Mouse (Mus musculus) heart, embryonic 11.5 days (tissue): ENCODE results near the gene Ccl6. TPM values are rescaled to one million over a fixed set of nuclear protein-coding genes. Genes with fewer than 3 reads are reported as not detected.

ENCODE experiments used
- ATAC-seq: fragments of 200-750 bp; cut with Nextera tagmentation; replicated peaks from 2 replicates; pipeline ENCODE4 v1.8.0; 2017; ENCODE audit warnings: moderate library complexity; ENCODE audit not compliant: insufficient number of reproducible peaks, low FRiP score, low TSS enrichment
- H3K27ac ChIP-seq: fragments of 300-500 bp; sonication (generic); 2 replicates; pipeline ENCODE4 v1.5.1; 2014; ENCODE audit warnings: mild to moderate bottlenecking, low read depth, low read length
- H3K27me3 ChIP-seq: fragments of 300-500 bp; sonication (generic); 2 replicates; pipeline ENCODE4 v1.6.1; 2014; ENCODE audit warnings: mild to moderate bottlenecking, low read length, mixed read lengths; ENCODE audit not compliant: control insufficient read depth, insufficient read depth
- H3K36me3 ChIP-seq: fragments of 300-500 bp; sonication (generic); 2 replicates; pipeline ENCODE4 v1.6.1; 2014; ENCODE audit warnings: mild to moderate bottlenecking, low read length, moderate library complexity, mixed read lengths; ENCODE audit not compliant: control insufficient read depth, insufficient read depth
- H3K4me1 ChIP-seq: fragments of 300-500 bp; sonication (generic); 2 replicates; pipeline ENCODE4 v1.6.1; 2014; ENCODE audit warnings: low read length; ENCODE audit not compliant: control insufficient read depth, insufficient read depth
- H3K4me2 ChIP-seq: fragments of 300-500 bp; sonication (generic); 2 replicates; pipeline ENCODE4 v1.6.1; 2014; ENCODE audit warnings: mild to moderate bottlenecking, moderate library complexity
- H3K4me3 ChIP-seq: fragments of 300-500 bp; sonication (generic); 2 replicates; pipeline ENCODE4 v1.5.1; 2014; ENCODE audit warnings: low read depth, low read length
- H3K9ac ChIP-seq: fragments of 300-500 bp; sonication (generic); 2 replicates; pipeline ENCODE4 v1.6.1; 2014; ENCODE audit warnings: mild to moderate bottlenecking, low read depth, low read length, moderate library complexity
- H3K9me3 ChIP-seq: fragments of 300-500 bp; sonication (generic); replicated peaks from 2 replicates; pipeline ENCODE4 v1.6.1; 2016; ENCODE audit warnings: low read length; ENCODE audit not compliant: control insufficient read depth
- WGBS: fragments of 180-500 bp; shearing (Covaris S2); extraction: QIAGEN DNeasy Blood & Tissue Kit; methylation state at CpG from one replicate; pipeline ENCODE4 v1.1.7; 2014; ENCODE audit not compliant: insufficient replicate concordance; 5-methylcytosine and 5-hydroxymethylcytosine counted together
- polyA plus RNA-seq: library from polyadenylated mRNA; unstranded; fragments of >200 nt; fragmentation: Nextera tagmentation; extraction: Ambion mirVana; gene quantifications from 2 replicates; pipeline ENCODE4 v1.2.1, GENCODE M21; 2014

The Ccl6 gene
- polyA plus RNA-seq, 1 experiment from 2014 or later, result 0.97 TPM

DNA sequence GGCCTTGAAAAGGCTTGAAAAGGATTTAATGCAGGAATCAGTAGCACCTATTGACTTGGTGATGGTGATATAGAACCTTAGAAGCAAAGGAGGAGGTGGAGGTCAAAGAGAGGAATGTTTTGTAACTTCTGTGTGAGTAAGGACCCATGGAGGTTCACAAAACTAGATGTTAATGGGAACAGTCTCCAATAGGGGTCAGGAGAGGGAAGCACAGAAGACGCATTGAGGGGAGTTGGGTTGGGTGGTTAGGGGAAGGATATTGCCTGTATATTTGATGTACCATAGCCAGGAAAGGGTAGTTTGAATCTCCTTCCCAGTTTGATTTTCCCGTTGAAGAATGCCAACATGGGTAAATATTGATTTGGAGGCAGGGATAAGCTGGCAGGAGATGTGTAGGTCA lies 8.7 kb downstream of the Ccl6 start:
- H3K4me2 ChIP-seq, result no peak overlapping the region
- H3K9me3 ChIP-seq, result no peaks in the 10 kb centered on the region
- H3K4me1 ChIP-seq, result no peaks in the 10 kb centered on the region
- WGBS, result 71% methylated on average over 2 of the region's 2 CpGs
- no peak for ATAC-seq
- no peaks in the 10 kb centered on the region for H3K27me3 ChIP-seq
- H3K4me3 ChIP-seq, result no peak overlapping the region
- no peak overlapping the region for H3K27ac ChIP-seq
- H3K36me3 ChIP-seq, result no peaks in the 10 kb centered on the region
- H3K9ac ChIP-seq, result no peak overlapping the region

DNA sequence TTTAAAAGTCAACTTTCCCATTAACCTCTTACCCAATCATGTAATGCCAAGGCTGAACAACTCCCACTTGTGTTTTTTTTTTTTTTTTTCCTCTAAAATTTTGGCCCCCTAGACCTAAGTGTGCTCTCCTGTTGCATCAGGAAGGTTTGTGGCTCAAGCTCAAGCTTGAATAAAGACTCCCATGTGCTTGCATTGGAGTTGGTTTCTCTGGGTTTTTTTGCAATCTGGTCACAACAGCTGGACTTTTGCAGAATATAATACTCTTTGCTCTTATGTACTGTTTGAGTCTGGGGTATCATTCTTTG lies 9.5 kb downstream of the Ccl6 start:
- Histone ChIP-seq H3K4me2 (no peak overlapping the region), H3K4me3 (no peak overlapping the region), H3K27me3 (no peaks in the 10 kb centered on the region), H3K4me1 (no peaks in the 10 kb centered on the region), H3K9ac (no peak overlapping the region), H3K36me3 (no peaks in the 10 kb centered on the region), H3K9me3 (no peaks in the 10 kb centered on the region), H3K27ac (no peak overlapping the region)
- ATAC-seq, result no peak

DNA sequence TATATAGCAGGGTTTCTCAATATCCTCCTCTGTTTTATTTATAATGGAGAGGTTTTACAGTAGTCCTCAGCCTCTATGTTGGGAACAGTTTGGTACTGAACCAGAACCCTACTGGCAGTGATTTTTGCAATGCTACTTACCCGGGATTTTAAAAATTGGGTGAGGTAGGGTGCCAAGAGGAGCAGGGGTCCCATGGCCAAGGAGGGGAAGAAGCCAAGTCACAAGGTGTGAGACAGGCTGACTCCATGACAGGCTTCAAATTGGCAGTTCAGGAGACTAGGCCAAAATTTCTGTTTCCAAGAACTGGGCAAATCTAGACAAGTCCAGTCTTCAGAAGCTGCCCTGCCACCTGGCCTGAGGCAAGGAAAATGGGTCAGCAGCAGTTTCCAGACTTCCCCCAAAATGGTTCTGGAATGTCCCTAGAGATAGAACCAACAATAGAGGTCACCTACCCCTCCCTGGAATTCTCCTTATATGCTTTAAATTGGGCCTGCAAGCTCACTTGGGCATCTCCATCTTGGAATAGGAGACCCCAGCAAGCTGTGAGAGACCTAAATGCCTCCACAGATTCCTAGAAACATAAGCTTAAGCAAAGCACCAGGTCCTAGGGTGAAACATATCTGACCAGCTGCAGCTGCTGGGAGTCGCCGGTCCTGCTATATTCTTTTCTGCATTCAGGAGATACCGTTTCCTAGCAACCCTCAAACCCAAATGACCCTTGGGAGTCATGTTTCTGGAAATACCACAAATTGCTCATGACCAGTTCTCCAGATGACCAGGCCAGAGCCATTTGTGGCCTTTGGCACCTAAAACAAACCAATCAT lies 10.0 kb downstream of the Ccl6 start:
- no peak overlapping the region for H3K27ac ChIP-seq
- H3K4me2 ChIP-seq, result no peak overlapping the region
- H3K27me3 ChIP-seq, result no peaks in the 10 kb centered on the region
- H3K36me3 ChIP-seq, result no peaks in the 10 kb centered on the region
- H3K9ac ChIP-seq, result no peak overlapping the region
- no peaks in the 10 kb centered on the region for H3K4me1 ChIP-seq
- H3K9me3 ChIP-seq, result no peaks in the 10 kb centered on the region
- no peak overlapping the region for H3K4me3 ChIP-seq
- ATAC-seq, result no peak
- WGBS, result 56% methylated on average over 4 of the region's 4 CpGs

DNA sequence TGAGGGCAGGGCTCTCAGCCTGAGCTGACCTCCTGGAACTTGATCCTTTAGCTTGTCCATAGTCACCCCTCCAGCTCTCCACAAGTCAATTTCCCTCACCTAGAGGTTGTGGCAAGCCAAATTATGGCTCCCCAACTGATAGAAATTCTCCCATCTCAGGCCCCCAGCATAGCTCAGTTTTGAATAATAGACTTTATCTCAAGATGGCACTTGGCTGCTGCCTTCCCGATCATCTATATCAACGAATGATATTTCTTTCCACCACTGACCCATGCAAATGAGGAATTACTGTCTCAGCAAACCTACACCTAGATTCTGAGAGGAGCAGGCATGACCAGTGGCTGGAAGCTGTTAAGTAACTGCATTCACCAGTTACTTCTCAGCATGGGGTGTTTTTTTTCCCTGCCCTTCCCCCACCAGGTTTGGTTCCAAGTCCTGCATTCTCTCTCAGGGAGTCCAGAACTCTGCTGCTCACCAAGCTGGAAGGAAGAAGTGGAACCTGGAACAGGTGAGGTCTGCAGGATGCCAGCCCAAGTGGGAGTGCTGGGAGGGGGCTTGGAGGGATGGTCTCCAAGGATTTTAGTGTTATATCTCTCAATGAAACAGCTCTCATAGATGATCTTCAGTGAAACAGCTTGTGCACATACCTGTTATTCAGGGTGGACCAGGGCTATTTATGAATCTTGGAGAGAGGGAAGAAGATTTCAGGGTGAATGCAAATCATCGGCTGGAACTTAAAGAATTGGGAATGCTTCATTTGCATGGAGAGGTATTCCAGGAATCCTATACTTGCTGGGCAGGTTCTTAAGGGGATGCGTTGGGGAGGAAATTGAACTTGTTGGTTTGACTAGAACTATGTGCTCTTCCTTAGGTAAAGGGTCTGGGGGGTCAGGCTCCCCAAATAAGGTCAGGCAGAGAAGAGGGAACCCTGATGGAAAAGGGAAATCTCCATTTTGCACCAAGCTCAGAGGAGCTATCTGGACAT lies 11.0 kb downstream of the Ccl6 start:
- no peaks in the 10 kb centered on the region for H3K36me3 ChIP-seq
- no peak for ATAC-seq

DNA sequence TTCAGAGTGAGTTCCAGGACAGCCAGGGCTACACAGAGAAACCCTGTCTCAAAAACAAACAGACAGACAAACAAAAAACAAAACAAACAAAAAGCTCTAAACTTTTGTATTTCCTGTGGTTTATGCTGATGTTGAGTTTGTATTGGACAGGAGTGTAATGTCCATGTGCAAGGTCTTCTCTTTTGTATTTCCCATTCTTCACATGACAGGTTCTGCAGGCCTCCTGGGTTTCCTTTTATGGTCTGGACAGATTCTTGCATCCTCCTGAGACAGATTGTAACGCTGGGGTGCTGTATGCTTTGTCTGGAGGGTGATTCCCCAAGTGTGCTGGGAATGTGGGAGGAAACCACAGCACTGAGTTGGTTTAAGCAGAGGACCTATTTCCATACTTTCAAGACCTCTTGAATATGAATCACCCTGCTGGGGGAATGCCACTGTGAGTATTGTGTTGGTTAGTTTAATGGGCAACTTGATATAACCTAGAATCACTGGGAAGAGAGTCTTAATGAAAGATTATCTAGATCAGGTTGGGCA lies 12.1 kb downstream of the Ccl6 start:
- WGBS, result 61% methylated on average over 1 of the region's 1 CpGs
- H3K4me3 ChIP-seq, result no peak overlapping the region
- no peak overlapping the region for H3K27ac ChIP-seq
- no peak for ATAC-seq
- no peak overlapping the region for H3K9ac ChIP-seq
- no peaks in the 10 kb centered on the region for H3K36me3 ChIP-seq
- H3K4me2 ChIP-seq, result no peak overlapping the region
- H3K27me3 ChIP-seq, result no peaks in the 10 kb centered on the region
- H3K9me3 ChIP-seq, result no peaks in the 10 kb centered on the region
- H3K4me1 ChIP-seq, result no peaks in the 10 kb centered on the region

More for the DNA sequence above, 11.0 kb downstream of the Ccl6 start:
- H3K4me2 ChIP-seq, result no peak overlapping the region
- no peak overlapping the region for H3K9ac ChIP-seq
- H3K4me3 ChIP-seq, result no peak overlapping the region
- H3K27ac ChIP-seq, result no peak overlapping the region
- H3K9me3 ChIP-seq, result no peaks in the 10 kb centered on the region
- 68% methylated on average over 4 of the region's 4 CpGs for WGBS
- H3K4me1 ChIP-seq, result no peaks in the 10 kb centered on the region
- no peaks in the 10 kb centered on the region for H3K27me3 ChIP-seq

DNA sequence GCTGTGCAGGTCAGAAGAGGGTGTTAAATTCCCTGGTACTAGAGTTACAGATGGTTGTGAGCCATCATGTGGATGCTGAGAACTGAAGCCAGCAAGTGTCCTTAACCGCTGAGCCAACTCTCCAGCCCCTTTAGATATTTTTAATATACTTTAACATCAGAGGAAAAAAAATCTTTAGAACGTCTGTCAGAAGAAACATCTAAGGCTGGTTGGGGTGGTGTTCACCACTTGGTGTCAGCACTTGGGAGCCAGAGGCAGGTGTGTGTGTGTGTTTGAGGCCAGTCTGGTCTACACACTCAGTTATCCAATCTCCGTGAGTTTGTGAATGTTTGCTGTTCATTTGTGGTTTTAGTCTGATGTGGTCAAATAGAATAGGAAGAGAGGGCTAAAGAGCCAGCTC lies 13.9 kb downstream of the Ccl6 start:
- Histone ChIP-seq H3K9me3 (no peaks in the 10 kb centered on the region), H3K4me3 (no peak overlapping the region), H3K9ac (no peak overlapping the region), H3K27me3 (no peaks in the 10 kb centered on the region), H3K36me3 (no peaks in the 10 kb centered on the region), H3K27ac (no peak overlapping the region), H3K4me1 (no peaks in the 10 kb centered on the region), H3K4me2 (no peak overlapping the region)
- 67% methylated on average over 3 of the region's 3 CpGs for WGBS
- no peak for ATAC-seq

DNA sequence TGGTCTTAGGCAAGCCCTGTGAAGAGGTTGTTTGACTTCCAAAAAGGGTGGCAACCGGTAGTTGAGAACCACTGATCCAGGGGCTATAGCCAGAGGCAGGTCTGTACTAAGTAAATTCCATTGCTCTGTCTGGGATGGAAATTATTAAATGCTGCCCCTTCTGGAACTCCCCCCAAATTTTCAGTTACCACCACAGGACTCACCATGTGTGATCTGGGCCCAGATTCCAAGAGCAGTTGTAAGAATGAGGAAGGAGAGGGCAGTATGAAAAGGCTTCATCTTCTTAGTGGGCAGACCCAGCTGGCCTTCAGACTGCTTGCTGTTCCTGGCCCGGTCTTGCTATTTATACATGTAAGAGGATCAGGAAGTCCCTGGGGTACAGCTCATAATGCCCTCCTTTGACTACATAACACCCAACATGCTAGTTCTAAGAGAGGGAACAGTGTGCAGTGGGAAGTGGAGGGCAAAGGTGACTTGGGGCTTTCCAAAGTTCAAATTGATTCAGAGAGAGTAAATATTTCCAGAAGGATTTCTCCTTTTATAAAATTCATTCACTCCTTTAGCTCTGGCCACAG lies 14.6 kb downstream of the Ccl6 start, which contains the start of gene Ccl9:
Gene Ccl9 (minus strand): TSS at position 451 of the 575 bp plus-strand sequence.
- Histone ChIP-seq H3K36me3 (no peaks in the 10 kb centered on the region), H3K4me2 (no peak within 1 kb of the TSS), H3K9ac (no peak within 1 kb of the TSS), H3K4me1 (no peaks in the 10 kb centered on the region), H3K27me3 (no peaks in the 10 kb centered on the region), H3K4me3 (no peak within 1 kb of the TSS), H3K27ac (no peak within 1 kb of the TSS), H3K9me3 (no peaks in the 10 kb centered on the region)
- ATAC-seq, result no peak
- WGBS, result 55% methylated on average over 2 of the region's 2 CpGs

DNA sequence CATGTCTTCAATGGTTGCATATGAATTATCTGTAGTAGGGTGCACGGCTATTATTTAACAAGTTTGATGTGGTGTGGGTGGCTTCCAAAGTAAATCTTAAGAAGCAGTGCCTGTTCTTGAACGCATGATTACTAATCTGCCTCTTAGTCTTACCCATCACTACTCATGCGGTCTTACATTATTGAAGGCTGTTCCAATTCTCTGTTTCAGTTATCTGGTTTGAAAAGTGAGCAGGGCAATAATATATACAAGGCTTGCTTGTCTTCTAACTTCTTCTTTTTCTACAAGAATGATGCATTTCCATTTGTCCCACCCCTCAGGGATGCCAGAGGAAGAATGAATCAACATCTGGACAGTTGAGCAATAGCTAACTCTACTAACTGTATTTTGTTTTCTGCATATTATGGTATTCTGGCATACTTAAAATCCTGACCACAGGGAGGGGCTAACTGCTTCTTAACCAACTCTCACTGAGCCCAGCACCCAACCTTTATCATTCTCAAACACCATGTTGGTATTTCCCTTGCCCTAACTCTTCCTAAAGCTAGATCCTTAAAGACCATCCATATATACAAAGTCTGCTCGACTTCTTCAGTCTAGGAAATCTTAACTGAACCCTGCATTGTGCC lies 15.8 kb downstream of the Ccl6 start:
- Histone ChIP-seq H3K9me3 (no peaks in the 10 kb centered on the region), H3K36me3 (no peaks in the 10 kb centered on the region), H3K4me1 (no peaks in the 10 kb centered on the region), H3K4me3 (no peak overlapping the region), H3K27me3 (no peaks in the 10 kb centered on the region), H3K27ac (no peak overlapping the region), H3K9ac (no peak overlapping the region), H3K4me2 (no peak overlapping the region)
- whole genome bisulfite sequencing, result 68% methylated on average over 4 of the region's 4 CpGs
- ATAC-seq, result no peak
